Mouse (Mus musculus) kidney, postnatal 10 days (tissue): ENCODE data around the gene A630076J17Rik.

Experiments
- DNase-seq: peaks from one replicate; pipeline ENCODE4 v3.0.0; 2021; ENCODE audit warnings: mixed read lengths

Gene A630076J17Rik

DNA sequence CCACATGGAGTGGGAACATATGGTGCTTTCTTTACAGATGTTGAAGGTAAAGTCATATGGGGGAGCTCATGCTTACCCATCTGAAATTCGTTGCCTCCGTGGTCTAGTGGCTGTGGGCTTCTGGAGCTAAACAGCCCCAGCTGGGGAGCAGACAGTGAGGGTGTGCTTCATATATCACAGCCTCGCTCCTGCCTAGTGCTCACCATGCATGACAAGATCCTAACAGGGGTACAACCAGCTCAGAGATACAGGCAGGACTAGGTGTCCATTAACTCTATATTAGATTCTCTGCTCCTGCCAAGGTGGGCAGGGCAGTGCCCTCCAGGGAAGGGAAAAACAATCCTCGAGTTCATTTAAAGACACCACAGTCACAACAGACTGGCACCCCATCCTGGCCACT, 788 bp downstream of the A630076J17Rik start:
- DNase-seq: no peak

GRCm38 (mm10) chr3:107233351-107233813, 3.0 kb downstream of the A630076J17Rik start:
- peak; percentile 89 for DNase-seq

DNA sequence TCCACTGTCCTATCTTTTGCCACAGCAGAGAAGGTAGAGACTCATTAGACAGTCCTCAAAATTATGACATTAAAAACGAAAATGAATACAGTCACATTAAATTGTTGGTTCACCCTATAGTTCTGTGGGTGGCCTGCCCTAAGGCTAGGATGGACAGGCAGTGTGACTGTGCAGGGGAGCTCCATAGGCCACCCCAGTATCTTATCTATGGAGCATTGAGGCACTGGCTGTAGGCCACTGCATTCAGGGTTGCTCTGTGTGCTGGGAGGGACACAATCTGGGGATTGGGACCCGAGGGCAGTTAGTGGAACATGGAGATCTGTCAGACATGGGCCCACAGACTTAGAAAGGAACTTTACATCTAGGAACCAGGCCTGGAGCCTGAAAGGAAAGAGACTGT, 3.5 kb downstream of the A630076J17Rik start:
- no peak for DNase-seq

DNA sequence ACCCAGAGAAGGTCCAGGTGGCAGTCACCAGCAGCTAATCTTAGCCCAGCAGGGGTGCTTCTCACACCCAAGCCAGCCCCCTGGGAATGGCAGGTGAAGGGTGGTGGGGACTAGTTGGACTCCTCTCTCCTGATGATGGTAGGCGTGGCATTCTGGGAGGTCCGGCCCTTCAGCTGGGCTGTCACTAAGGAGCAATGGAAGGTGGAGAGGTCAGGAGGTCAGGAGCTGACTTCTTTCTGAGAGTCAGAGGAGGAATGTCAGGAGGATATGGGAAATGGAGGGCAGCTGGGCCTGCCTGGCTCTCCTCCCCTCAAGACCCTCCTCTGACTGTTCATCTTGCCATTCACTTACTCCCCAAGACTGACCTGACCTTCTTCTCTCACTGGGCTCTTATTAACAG, 7.6 kb downstream of the A630076J17Rik start:
- DNase-seq: no peak

DNA sequence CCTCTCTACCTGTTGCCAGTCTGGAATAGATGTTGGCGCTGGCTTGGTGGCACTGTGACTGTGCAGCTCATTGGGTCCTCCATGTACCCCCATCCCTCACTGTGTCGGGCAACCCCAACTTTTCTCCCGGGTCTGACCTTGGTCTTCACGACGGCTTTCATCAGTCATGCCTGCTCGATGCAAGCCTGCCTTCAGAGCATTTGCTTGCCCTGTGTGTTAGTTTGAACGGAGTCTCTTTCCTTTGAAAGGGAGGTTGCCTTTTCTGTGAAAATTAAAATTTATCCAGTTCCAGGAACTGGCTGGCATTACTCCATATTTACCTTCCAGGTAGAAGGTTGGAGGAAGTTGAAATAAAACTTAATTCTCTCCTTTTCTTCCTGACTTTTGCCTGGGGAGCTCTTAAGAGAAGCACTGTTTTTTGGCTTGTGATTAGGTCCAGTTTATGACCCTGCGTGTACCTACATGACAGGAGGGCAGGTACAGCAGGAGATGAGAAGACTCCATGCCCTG, 8.1 kb downstream of the A630076J17Rik start:
- no peak for DNase-seq

- DNase-seq: no peak
These were observed 9.2 kb downstream of the A630076J17Rik start, which contains the start of gene Prok1 for GRCm38 (mm10) chr3:107239607-107240006. Prok1 (minus strand) TSS chr3:107239707.

DNA sequence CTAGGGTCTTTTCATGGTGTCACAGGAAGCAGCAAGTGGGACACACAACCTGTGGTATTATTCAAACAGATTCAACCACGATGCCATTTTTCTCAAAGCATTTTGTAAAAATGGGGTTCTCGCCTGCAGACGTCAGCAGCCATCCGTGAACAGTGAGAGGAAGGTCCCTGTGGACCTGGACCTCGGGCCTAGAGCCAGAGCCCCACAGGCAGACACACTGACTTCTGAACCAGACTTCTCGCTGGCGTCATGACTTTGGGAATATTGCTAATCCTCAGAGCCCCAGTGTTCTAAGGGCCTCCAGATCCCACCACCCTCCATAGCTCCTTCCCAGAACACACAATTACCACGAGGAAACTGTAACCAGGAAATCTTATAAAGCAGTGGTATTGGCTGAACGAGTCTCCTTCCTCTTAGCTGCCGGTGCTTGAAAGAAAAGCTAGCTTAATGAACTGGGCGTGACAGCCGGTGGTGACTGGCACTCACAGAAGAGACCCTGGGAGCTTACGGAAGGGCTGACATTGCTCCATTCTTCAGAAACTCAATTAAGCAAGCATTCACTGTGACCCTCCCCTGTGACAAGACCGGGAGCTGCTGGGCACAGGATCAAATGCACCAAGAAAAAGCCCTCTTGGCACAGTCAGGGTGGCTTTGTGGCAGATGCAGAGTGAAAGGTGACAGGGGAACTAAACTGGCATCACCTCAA, 11.1 kb downstream of the A630076J17Rik start:
- DNase-seq: no peak

DNA sequence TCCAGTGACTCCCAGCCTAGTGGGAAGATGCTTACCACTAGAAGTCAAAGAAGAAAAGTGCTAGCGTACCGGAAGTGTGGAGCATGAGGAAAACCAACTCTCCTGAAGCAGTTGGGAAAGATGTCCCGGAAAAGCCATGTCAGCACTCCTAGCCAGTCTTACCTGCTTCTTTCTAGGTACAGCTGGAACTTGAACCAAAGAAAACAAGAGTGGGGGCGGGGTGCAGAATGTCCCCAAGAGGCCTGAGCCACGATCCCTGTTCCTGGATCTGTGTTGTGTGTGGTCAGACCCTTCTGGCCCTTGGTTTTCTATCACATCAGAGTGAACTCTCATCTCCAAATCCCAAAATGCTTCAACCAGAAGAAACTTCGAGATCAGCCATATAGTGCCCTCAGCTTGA, 16.5 kb downstream of the A630076J17Rik start:
- no peak for DNase-seq

DNA sequence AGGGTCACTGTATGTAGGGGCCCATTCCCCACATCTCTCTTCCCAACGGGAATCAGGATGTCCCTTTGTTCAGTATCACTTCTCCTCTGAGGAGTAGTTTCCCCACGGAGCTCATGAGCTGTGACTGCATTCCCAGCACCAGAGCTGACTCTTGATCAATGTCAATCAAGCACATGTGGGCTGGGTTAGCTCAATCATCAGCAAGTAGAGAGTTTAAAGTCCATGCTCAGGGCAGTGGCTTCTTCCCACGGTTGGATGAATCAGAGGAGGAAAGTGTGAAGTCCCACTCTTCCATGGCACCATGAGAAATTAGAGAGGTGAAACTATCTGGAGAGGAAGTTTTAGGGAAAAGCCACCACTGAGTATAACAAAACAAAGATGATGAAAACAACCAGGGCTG, 18.6 kb downstream of the A630076J17Rik start:
- no peak for DNase-seq

- no peak for DNase-seq
These were observed 19.9 kb downstream of the A630076J17Rik start for GRCm38 (mm10) chr3:107250320-107250719.

DNA sequence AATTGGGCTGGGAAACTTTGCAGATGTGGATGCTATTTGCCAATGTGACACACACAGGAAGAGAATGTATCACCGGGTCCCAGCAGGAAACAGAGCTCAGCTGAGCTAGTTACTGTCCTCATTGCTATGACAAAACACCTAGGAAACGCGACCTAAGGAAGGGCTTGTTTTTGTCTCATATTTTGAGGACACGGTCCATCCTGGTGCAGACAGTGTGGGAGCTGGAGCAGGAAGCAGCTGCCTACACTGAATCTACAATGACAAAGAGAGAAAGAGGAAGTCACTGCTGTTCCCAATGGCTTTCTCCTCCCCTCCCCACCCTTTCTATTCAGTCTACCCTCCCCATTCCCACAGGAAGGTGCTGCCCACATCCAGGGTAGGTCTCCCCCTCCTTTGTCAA, 21.6 kb downstream of the A630076J17Rik start:
- peak; percentile 13 for DNase-seq

- peak; percentile 28 for DNase-seq
These were observed 23.5 kb downstream of the A630076J17Rik start for GRCm38 (mm10) chr3:107253925-107254324.

GRCm38 (mm10) chr3:107255992-107256391, 25.6 kb downstream of the A630076J17Rik start:
- DNase-seq: no peak

- DNase-seq: peak; percentile 27
These were observed 26.3 kb downstream of the A630076J17Rik start for GRCm38 (mm10) chr3:107256724-107257123.

DNA sequence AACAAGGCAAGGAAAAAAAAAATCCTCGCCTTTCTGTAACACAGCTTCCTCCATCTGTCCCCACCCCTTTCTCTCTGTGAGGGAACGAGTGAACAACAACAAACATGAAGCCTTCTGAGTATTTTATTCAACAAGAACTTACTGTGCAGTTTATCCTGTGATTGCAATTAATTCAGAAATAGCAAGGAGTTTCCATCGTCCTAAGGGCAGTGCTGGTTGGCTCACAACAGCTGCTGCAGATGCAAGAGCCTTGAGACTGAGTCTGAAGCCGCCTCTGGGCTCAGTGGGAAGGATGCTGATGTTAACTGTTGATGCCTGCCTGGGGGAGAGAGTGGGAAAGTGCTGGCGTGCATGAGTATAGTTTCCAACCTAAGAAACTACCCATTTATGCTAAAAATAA, 27.5 kb downstream of the A630076J17Rik start:
- DNase-seq: peak; percentile 17

DNA sequence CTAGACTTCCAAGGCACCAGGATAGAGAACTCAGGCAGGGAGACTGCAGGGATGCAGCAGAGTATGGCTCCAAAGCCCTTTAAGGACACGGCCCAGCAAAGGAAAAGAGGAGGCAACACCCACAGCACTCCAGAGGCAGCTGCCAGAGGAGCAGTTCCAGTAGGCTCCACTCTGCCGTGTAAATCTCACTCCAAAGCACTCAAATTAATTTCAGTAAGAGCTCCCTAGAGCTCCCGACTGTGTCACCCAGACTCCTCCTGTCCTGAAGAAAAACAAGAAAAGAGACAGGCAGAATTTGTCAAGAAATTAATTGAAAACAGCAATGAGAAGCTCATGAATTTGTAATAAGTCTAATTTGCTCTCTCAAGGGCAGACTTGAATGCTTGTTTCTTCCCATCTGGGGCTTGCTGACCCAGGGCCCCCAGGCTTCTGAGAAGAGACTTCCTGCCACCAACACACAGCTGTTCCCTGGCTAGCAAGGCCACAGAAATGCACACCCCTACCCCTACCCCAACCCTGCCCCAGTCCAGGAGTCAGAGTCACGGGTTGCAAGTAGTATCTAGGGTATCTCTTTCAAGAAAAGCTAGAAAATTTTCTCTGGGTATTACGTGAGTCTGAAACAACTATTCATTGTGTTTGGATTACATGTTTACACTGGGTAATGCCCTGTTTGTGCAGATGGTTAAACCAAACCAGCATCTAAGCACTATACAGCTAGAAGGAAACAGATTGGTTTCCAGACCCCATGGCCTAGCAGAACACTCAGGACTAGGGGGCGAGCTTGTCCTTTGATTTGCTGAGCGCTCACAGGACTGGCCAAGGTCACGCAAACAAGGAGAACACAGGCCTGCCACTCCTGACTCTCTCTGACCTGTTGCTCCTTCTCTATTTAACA, 30.8 kb downstream of the A630076J17Rik start:
- DNase-seq: peak; percentile 49

DNA sequence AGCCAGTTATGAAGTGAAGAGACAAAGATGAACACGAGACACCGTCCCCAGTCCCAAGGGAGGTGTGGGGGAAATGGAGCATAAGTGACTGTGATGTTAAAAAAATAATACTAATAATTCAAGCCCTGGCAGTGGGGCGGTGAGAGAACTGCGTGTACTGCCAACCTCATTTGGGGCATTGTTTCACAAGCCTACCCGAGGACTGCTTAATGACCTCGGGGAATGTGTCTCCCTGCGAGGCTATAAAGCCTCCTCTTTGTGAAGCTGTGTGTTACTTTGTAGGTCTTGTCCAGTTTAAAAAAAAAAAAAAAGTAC, 31.4 kb downstream of the A630076J17Rik start:
- no peak for DNase-seq

GRCm38 (mm10) chr3:107266814-107267345, 36.5 kb downstream of the A630076J17Rik start:
- DNase-seq: no peak

DNA sequence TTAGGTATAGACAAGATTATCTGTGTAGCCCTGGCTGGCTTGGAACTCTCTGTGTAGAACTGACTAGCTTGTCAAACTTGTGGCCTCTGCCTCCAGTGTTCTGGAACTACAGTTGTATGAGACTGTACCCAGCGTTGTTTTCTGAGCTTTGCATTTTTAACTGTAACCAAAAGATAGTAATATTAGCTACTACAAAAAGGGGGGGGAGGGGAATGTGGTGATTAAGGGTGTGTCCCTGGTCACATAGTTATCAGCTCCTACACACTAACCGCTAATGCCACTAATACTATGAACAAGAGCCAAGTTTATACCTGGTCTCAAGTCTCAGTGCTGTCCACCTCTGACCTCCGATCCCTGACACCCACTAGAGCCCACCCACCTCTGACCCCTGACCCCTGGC, 42.0 kb downstream of the A630076J17Rik start:
- DNase-seq: no peak

- DNase-seq: peak; percentile 75
These were observed 43.4 kb downstream of the A630076J17Rik start for GRCm38 (mm10) chr3:107273820-107274219.

DNA sequence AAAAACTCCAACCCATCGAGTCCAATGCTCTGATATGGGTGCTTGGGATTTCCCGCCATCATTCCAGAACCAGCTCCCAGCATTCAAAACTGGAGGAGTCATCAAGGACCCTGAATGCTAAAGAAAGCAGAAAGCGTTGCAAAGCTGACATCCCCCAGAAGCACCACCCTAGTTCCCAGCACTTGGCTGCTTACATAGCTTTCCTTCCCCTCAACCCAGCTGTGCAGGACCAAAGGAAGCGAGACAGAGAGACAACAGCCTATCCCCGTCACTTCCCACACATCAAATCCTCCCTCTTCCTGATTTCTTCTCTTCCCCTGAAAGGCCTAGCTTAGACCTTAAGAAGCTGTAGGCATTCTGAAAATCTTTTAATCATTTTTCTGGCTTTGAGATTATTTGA, 44.9 kb downstream of the A630076J17Rik start:
- no peak for DNase-seq

DNA sequence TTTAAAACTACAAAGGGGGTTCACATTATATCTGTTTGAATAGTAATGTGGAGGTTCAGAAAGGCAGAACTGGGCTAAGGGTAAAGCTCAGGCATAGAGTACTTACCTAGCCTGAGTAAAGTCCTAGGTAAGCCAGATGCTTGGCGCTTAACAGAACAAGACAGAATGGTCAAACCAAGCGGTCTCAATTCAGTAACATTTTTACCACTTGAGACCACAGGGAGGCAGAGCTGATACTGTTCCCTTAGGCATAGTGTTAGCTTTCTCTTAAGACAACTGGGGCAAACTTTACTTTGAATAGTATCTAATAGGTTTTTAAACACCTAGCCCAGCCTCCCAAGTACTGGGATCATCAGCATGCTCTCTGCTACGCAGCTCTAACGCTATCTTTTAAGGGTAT, 45.6 kb downstream of the A630076J17Rik start:
- DNase-seq: no peak

GRCm38 (mm10) chr3:107276626-107277025, 46.2 kb downstream of the A630076J17Rik start:
- DNase-seq: no peak
